Mouse (Mus musculus): Measurements from ENCODE around the gene Osbpl8.

GRCm38 (mm10) chr10:111204089-111204488, 39.5 kb downstream of the Osbpl8 start:
- no peak for TF ChIP-seq ZNF384 (IDR thresholded peaks at IDR 0.05; ENCODE audit: low read depth, low read length)
- no peak for TF ChIP-seq EP300 (IDR thresholded peaks at IDR 0.05; ENCODE audit: low read length)
- no peak for TF ChIP-seq POLR2A (IDR thresholded peaks at IDR 0.05; ENCODE audit: low read depth, low read length)

Data from CH12.LX (cell line).